Mouse (Mus musculus) small intestine, adult 2 months (tissue): ENCODE measurements around the gene Dsp. TPM values are rescaled to one million over a fixed set of nuclear protein-coding genes. Genes with fewer than 3 reads are reported as not detected.
A peak's percentile ranks its signal among the peaks of the same experiment; 100 is the strongest.

Source experiments
- H3K27ac ChIP-seq: fragments of 200-500 bp; 2 replicates; pipeline ENCODE4 v1.5.1; 2012; ENCODE audit warnings: low read depth, low read length, control low read depth, inconsistent platforms; ENCODE audit not compliant: insufficient read depth
- H3K27me3 ChIP-seq: fragments of 200-500 bp; 2 replicates; pipeline ENCODE4 v1.6.1; 2012; ENCODE audit warnings: mild to moderate bottlenecking, moderate library complexity, low read length, inconsistent platforms; ENCODE audit not compliant: control insufficient read depth, insufficient read depth
- H3K36me3 ChIP-seq: fragments of 200-500 bp; 2 replicates; pipeline ENCODE4 v1.6.1; 2012; ENCODE audit warnings: mild to moderate bottlenecking, low read length, control low read depth, inconsistent platforms; ENCODE audit not compliant: control insufficient read depth, insufficient read depth
- H3K4me1 ChIP-seq: fragments of 200-500 bp; 2 replicates; pipeline ENCODE4 v1.6.1; 2012; ENCODE audit warnings: low read length, inconsistent platforms, mixed read lengths; ENCODE audit not compliant: control insufficient read depth, insufficient read depth, insufficient read length
- H3K4me3 ChIP-seq: fragments of 200-500 bp; 2 replicates; pipeline ENCODE4 v1.5.1; 2012; ENCODE audit warnings: low read depth, mild to moderate bottlenecking, control low read depth, inconsistent platforms, low read length, moderate library complexity
- CTCF ChIP-seq: fragments of 200-500 bp; IDR thresholded peaks from 2 replicates; pipeline ENCODE4 v1.5.1; 2012; ENCODE audit warnings: low read depth, mild to moderate bottlenecking, control low read depth, inconsistent platforms, low read length, moderate library complexity, mixed read lengths; ENCODE audit not compliant: insufficient replicate concordance, insufficient read length; ENCODE audit errors: extremely low read depth
- POLR2A ChIP-seq: fragments of 200-500 bp; IDR thresholded peaks from 2 replicates; pipeline ENCODE4 v1.6.1; 2012; ENCODE audit warnings: low read depth, mild to moderate bottlenecking, control low read depth, inconsistent platforms, low read length, moderate library complexity
- WGBS: fragments of 180-500 bp; shearing (Covaris S2); methylation state at CpG from one replicate; pipeline ENCODE4 v1.1.7; 2018; 5-methylcytosine and 5-hydroxymethylcytosine counted together
- polyA plus RNA-seq: library from polyadenylated mRNA; depleted of rRNA; stranded (reverse); fragments of >200 nt; gene quantifications from 2 replicates; pipeline ENCODE4 v1.2.3, GENCODE M21; 2012

Dsp gene
- polyA plus RNA-seq, 1 experiment: 43.0 TPM

DNA sequence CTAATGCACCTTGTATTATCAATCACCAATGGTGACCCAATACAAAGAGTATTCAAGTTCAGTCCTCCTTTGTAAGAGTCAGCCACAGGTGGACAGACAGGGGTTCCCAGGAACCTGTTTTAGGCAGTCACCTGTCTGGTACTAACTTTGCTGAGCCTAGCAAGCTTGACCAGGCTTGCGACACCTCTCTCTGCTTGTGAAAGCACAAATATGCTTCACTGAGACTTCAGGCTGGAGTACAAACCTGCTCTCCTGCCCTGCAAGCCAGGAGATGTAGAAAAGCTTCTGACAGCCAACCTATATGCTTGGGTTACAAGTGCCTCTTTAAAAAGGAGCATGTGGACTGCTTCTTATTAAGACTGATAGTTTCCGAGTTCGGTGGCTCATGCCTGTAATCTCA lies 22.8 kb upstream of the Dsp start:
- Histone ChIP-seq H3K27me3 (no peaks in the 10 kb centered on the region), H3K4me3 (no peak overlapping the region), H3K36me3 (no peaks in the 10 kb centered on the region), H3K4me1 (peaks cover 8% of the 10 kb centered on the region; the same call in 1 of the 2 replicates), H3K27ac (no peak overlapping the region)
- TF ChIP-seq POLR2A (no peak), CTCF (no peak)
- 69% methylated on average over 3 of the region's 3 CpGs for WGBS

DNA sequence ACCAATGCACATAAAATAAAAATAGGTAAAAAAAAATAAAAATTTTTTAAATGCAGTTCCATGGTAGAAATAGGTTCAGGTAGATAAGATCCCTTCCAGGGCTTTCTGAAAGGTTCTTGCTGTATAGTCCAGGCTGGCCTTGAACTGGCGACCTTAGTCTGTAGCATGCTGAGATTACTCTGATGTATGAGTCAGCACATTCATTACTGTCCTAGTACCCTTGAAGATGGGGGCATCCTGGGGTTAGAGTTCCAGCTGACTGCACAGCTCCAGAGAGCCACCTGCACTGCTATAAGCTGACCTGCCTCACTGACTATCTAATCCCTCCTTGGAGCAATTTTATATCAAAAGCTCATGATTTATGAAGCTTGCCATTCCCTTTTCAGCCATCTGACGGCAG lies 21.6 kb upstream of the Dsp start:
- H3K36me3 ChIP-seq: no peaks in the 10 kb centered on the region
- no peak overlapping the region for H3K4me3 ChIP-seq
- 92% methylated on average over 2 of the region's 2 CpGs for WGBS
- TF ChIP-seq CTCF: no peak
- no peak for TF ChIP-seq POLR2A
- no peak overlapping the region for H3K27ac ChIP-seq
- no peaks in the 10 kb centered on the region for H3K4me1 ChIP-seq
- H3K27me3 ChIP-seq: no peaks in the 10 kb centered on the region

DNA sequence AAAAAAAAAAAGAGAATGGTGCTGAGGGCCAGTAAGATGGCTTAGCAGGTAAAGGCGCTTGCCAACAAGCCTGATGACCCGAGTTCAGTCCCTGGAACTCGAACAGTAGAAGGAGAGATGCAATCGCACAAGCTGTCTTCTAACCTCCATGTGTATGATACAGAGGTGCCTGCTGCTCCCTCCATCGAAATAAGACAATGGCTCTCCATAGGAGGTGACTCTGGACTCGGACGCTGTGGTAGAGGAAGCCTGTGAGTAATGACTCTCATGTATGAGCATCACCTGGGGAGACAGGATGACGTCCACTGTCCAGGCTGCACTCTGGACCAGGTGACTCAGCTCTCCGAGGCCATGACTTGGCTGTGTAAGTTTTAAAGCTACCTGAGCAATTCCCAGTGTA lies 21.0 kb upstream of the Dsp start:
- no peak overlapping the region for H3K4me3 ChIP-seq
- no peaks in the 10 kb centered on the region for H3K27me3 ChIP-seq
- 87% methylated on average over 9 of the region's 9 CpGs for WGBS
- no peaks in the 10 kb centered on the region for H3K36me3 ChIP-seq
- no peak overlapping the region for H3K27ac ChIP-seq
- TF ChIP-seq POLR2A (no peak), CTCF (no peak)
- no peaks in the 10 kb centered on the region for H3K4me1 ChIP-seq

DNA sequence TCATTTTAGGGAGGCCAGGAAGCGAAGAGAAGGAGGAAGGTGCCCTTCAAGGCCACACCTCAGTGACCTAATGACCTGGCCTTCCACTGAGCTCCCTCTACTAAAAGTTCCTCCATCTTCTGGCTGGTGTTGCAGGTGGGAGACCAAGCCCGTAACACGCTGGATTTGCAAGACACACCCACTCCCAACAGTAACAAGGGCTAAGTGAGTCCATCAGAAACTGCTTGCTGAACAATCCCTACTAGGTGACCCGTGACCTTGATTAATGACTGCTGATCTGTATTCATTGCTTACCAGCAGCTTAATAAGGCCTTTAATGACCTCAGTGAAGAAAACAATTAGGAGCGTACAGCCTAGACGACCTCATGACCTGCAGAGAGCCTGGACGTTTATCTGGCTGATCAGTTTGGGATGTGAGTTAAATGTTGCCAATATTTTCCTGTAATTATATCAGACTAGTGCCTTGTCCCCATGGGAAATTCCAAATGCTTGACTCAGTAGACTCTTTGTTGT lies 18.0 kb upstream of the Dsp start:
- no peaks in the 10 kb centered on the region for H3K4me1 ChIP-seq
- H3K27me3 ChIP-seq: no peaks in the 10 kb centered on the region
- H3K27ac ChIP-seq: no peak overlapping the region
- TF ChIP-seq CTCF (no peak), POLR2A (no peak)
- no peaks in the 10 kb centered on the region for H3K36me3 ChIP-seq
- 78% methylated on average over 7 of the region's 7 CpGs for WGBS
- H3K4me3 ChIP-seq: no peak overlapping the region

DNA sequence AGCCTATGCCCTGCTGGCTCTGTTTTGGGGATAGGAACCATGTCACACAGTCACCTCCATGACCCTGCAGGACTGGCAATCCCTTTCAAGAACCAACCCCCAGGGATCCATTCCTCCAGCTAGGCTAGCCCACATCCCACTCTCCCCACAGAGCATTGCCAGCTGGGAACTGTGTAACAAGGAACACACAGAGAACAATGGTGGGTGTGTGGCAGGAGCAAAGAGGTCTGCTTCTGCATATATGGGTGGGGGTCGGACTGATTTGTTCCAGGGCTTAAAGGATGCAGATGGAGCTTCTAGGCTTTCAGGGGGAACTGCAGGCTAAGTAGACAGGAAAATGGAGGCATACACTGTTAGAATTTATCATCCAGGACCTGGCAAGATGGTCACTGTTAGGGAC lies 10.6 kb upstream of the Dsp start:
- no peak overlapping the region for H3K4me3 ChIP-seq

DNA sequence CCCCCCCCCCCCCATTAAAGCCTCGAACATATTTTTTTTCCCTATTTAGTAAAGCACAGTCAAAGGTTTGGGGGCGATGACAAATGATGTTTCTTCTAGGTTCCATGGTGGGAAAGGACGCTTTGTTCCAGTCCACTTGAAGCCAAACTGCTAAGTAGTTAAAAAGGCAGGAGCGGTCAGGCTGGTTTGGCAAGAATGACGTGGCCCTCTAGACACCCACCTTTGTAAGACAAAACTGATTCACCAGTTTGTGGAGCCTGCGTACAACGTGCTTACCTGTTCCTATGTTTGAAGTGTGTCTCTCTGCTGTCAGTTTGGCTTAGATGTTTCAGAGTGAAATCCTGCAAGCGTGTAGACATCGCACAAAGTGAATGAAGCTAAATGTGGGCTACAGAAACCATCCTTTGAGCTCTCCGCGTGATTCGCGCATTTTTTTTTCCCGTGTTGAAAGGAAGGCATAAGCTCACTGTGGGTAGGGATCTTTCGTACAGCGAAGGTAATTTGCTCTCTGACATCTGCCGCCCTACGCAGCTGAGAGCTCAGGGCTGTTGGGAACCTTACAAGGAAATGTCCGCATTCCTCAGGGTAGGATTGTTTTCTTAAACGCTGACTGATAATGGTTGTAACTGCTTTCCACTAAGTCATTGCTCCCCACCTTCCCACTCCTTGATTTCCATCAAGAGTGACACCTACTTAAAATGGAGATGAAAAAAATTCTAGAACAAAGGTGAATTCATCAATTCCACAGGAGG lies 6.0 kb upstream of the Dsp start:
- H3K27ac ChIP-seq: peak overlapping the region; percentile 45
- H3K27me3 ChIP-seq: no peaks in the 10 kb centered on the region
- 5% methylated on average over 20 of the region's 20 CpGs for WGBS
- TF ChIP-seq POLR2A: no peak
- TF ChIP-seq CTCF: no peak
- no peaks in the 10 kb centered on the region for H3K36me3 ChIP-seq
- peak overlapping the region; percentile 42 for H3K4me3 ChIP-seq
- H3K4me1 ChIP-seq: peaks cover 3% of the 10 kb centered on the region; the same call in 1 of the 2 replicates

More for the DNA sequence above, 10.6 kb upstream of the Dsp start:
- Histone ChIP-seq H3K36me3 (no peaks in the 10 kb centered on the region), H3K4me1 (peaks cover 3% of the 10 kb centered on the region; the same call in 1 of the 2 replicates), H3K27me3 (no peaks in the 10 kb centered on the region), H3K27ac (no peak overlapping the region)
- TF ChIP-seq POLR2A (no peak), CTCF (no peak)
- 65% methylated on average over 1 of the region's 1 CpGs for WGBS

DNA sequence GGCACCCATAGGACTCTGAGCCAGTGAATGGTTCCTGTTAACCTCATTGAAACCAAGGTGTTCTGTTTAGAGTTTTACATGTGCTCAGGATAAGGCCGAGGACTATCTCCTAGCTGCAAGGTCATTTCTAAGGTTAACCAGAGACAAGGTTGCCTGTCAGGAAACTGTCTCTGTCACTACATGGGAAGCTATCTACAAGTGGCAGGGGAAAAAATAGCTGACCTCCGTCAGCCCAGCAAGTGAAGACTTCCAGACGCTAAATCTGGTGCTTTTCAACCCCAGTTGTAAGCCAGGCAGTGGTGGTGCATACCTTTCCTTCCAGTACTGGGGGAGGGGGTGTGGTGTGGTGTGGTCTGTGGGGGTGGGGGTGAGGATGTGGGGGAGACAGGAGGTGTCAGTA lies 2.7 kb upstream of the Dsp start:
- H3K27ac ChIP-seq: no peak overlapping the region

More for the DNA sequence above, 2.7 kb upstream of the Dsp start:
- Histone ChIP-seq H3K4me1 (peaks cover 3% of the 10 kb centered on the region; the same call in 1 of the 2 replicates), H3K27me3 (0 out of 2 replicates have a peak, but pooled peaks cover 6% of the 10 kb centered on the region), H3K4me3 (no peak overlapping the region), H3K36me3 (no peaks in the 10 kb centered on the region)
- WGBS: 74% methylated on average over 3 of the region's 3 CpGs
- TF ChIP-seq CTCF: no peak
